Mouse (Mus musculus) stomach, embryonic 15.5 days (tissue): Measurements from ENCODE around the gene Drd4. TPM values are rescaled to one million over a fixed set of nuclear protein-coding genes. Genes with fewer than 3 reads are reported as not detected.

ENCODE experiments used
- ATAC-seq: fragments of 200-750 bp; cut with Nextera tagmentation; 2 replicates; pipeline ENCODE4 v1.8.0; 2017; ENCODE audit warnings: low read depth, moderate number of reproducible peaks, moderate TSS enrichment; ENCODE audit not compliant: insufficient read depth, low FRiP score
- H3K27ac ChIP-seq: fragments of 300-500 bp; sonication (generic); 2 replicates; pipeline ENCODE4 v1.5.1; 2015; ENCODE audit warnings: mild to moderate bottlenecking, inconsistent platforms
- H3K27me3 ChIP-seq: fragments of 300-500 bp; sonication (generic); replicated peaks from 2 replicates; pipeline ENCODE4 v1.6.1; 2015; ENCODE audit warnings: inconsistent platforms
- H3K36me3 ChIP-seq: fragments of 300-500 bp; sonication (generic); 2 replicates; pipeline ENCODE4 v1.6.1; 2015; ENCODE audit warnings: inconsistent platforms
- H3K4me1 ChIP-seq: fragments of 300-500 bp; sonication (generic); 2 replicates; pipeline ENCODE4 v1.6.1; 2015; ENCODE audit warnings: inconsistent platforms
- H3K4me2 ChIP-seq: fragments of 300-500 bp; sonication (generic); 2 replicates; pipeline ENCODE4 v1.6.1; 2015; ENCODE audit warnings: mild to moderate bottlenecking, inconsistent platforms
- H3K4me3 ChIP-seq: fragments of 300-500 bp; sonication (generic); replicated peaks from 2 replicates; pipeline ENCODE4 v1.5.1; 2015; ENCODE audit warnings: inconsistent platforms
- H3K9ac ChIP-seq: fragments of 300-500 bp; sonication (generic); 2 replicates; pipeline ENCODE4 v1.6.1; 2015; ENCODE audit warnings: inconsistent platforms
- H3K9me3 ChIP-seq: fragments of 300-500 bp; sonication (generic); 2 replicates; pipeline ENCODE4 v1.6.1; 2016; ENCODE audit warnings: inconsistent platforms
- WGBS: fragments of 180-500 bp; shearing (Covaris S2); methylation state at CpG from one replicate; pipeline ENCODE4 v1.1.7; 2015; 5-methylcytosine and 5-hydroxymethylcytosine counted together
- polyA plus RNA-seq: library from polyadenylated mRNA; unstranded; fragments of >200 nt; fragmentation: Nextera tagmentation; extraction: Ambion mirVana; gene quantifications from 2 replicates; pipeline ENCODE4 v1.2.1, GENCODE M21; 2015

Drd4 gene
- polyA plus RNA-seq, 1 experiment from 2014 or later, result 0.19 TPM

GRCm38 (mm10) chr7:141270631-141271030 lies 21.2 kb upstream of the Drd4 start:
- peaks cover 3% of the 10 kb centered on the region; the same call in 1 of the 2 replicates for H3K4me1 ChIP-seq
- no peaks in the 10 kb centered on the region for H3K27me3 ChIP-seq
- H3K4me3 ChIP-seq, result no peak overlapping the region
- no peak overlapping the region for H3K9ac ChIP-seq
- no peak overlapping the region for H3K4me2 ChIP-seq
- no peaks in the 10 kb centered on the region for H3K36me3 ChIP-seq
- ATAC-seq, result no peak
- H3K27ac ChIP-seq, result no peak overlapping the region
- WGBS, result 85% methylated on average over 3 of the region's 3 CpGs
- H3K9me3 ChIP-seq, result no peaks in the 10 kb centered on the region

- no peaks in the 10 kb centered on the region for H3K27me3 ChIP-seq
- WGBS, result 81% methylated on average over 9 of the region's 9 CpGs
- H3K9ac ChIP-seq, result no peak overlapping the region
- peaks cover 9% of the 10 kb centered on the region for H3K4me1 ChIP-seq
- H3K36me3 ChIP-seq, result no peaks in the 10 kb centered on the region
- H3K4me2 ChIP-seq, result no peak overlapping the region
- no peak for ATAC-seq
- H3K27ac ChIP-seq, result no peak overlapping the region
- no peak overlapping the region for H3K4me3 ChIP-seq
- no peaks in the 10 kb centered on the region for H3K9me3 ChIP-seq
Observed at GRCm38 (mm10) chr7:141275356-141275755, 16.4 kb upstream of the Drd4 start.

- H3K4me1 ChIP-seq, result peaks cover 9% of the 10 kb centered on the region
- no peak within 1 kb of the TSS for H3K4me2 ChIP-seq
- no peak within 1 kb of the TSS for H3K9ac ChIP-seq
- ATAC-seq, result no peak
- no peak within 1 kb of the TSS for H3K27ac ChIP-seq
- H3K36me3 ChIP-seq, result no peaks in the 10 kb centered on the region
- 57% methylated on average over 11 of the region's 11 CpGs for WGBS
- no peaks in the 10 kb centered on the region for H3K9me3 ChIP-seq
- H3K27me3 ChIP-seq, result no peaks in the 10 kb centered on the region
- no peak within 1 kb of the TSS for H3K4me3 ChIP-seq
Observed at GRCm38 (mm10) chr7:141276546-141276945, 15.3 kb upstream of the Drd4 start, which contains the start of gene Cdhr5. Gene Cdhr5, minus strand, starts transcription at chr7:141276786.

- Histone ChIP-seq H3K36me3 (no peaks in the 10 kb centered on the region), H3K4me1 (peaks cover 9% of the 10 kb centered on the region), H3K4me3 (no peak overlapping the region), H3K4me2 (peak overlapping the region; percentile 95; the same call in 1 of the 2 replicates), H3K9ac (no peak overlapping the region), H3K27me3 (no peaks in the 10 kb centered on the region), H3K9me3 (no peaks in the 10 kb centered on the region), H3K27ac (no peak overlapping the region)
- WGBS, result 78% methylated on average over 11 of the region's 11 CpGs
- ATAC-seq, result 0 out of 2 replicates have a peak, but pooled peaks have one; percentile 23
Observed at GRCm38 (mm10) chr7:141277701-141278678, 13.8 kb upstream of the Drd4 start.

GRCm38 (mm10) chr7:141278766-141279590 lies 12.8 kb upstream of the Drd4 start, which contains the start of gene Sct:
Gene Sct, minus strand, starts transcription at chr7:141279133.
- 5% methylated on average over 46 of the region's 46 CpGs for WGBS

GRCm38 (mm10) chr7:141281442-141281841 lies 10.4 kb upstream of the Drd4 start:
- ATAC-seq, result no peak
- whole genome bisulfite sequencing, result 57% methylated on average over 6 of the region's 6 CpGs
- H3K4me1 ChIP-seq, result peaks cover 9% of the 10 kb centered on the region
- no peak overlapping the region for H3K4me2 ChIP-seq
- H3K36me3 ChIP-seq, result no peaks in the 10 kb centered on the region
- no peak overlapping the region for H3K9ac ChIP-seq
- H3K4me3 ChIP-seq, result no peak overlapping the region
- H3K27ac ChIP-seq, result no peak overlapping the region
- H3K9me3 ChIP-seq, result no peaks in the 10 kb centered on the region
- H3K27me3 ChIP-seq, result no peaks in the 10 kb centered on the region

More at GRCm38 (mm10) chr7:141278766-141279590, 12.8 kb upstream of the Drd4 start, which contains the start of gene Sct:
- H3K4me2 ChIP-seq, result peak within 1 kb of the TSS; percentile 95
- H3K27me3 ChIP-seq, result no peaks in the 10 kb centered on the region
- peak within 1 kb of the TSS; percentile 29; the same call in 1 of the 2 replicates for H3K9ac ChIP-seq
- no peak within 1 kb of the TSS for H3K27ac ChIP-seq
- peak within 1 kb of the TSS; percentile 46 for H3K4me3 ChIP-seq
- no peaks in the 10 kb centered on the region for H3K9me3 ChIP-seq
- H3K36me3 ChIP-seq, result no peaks in the 10 kb centered on the region
- 0 out of 2 replicates have a peak, but pooled peaks have one; percentile 21 for ATAC-seq
- H3K4me1 ChIP-seq, result peaks cover 9% of the 10 kb centered on the region

GRCm38 (mm10) chr7:141282756-141283155 lies 9.1 kb upstream of the Drd4 start:
- no peak for ATAC-seq
- no peaks in the 10 kb centered on the region for H3K27me3 ChIP-seq

GRCm38 (mm10) chr7:141288042-141288441 lies 3.8 kb upstream of the Drd4 start:
- WGBS, result 66% methylated on average over 3 of the region's 3 CpGs
- H3K4me3 ChIP-seq, result no peak overlapping the region
- H3K27me3 ChIP-seq, result peaks cover 20% of the 10 kb centered on the region
- H3K27ac ChIP-seq, result no peak overlapping the region
- H3K9me3 ChIP-seq, result no peaks in the 10 kb centered on the region
- no peak for ATAC-seq
- peaks cover 10% of the 10 kb centered on the region for H3K4me1 ChIP-seq
- no peak overlapping the region for H3K4me2 ChIP-seq
- H3K36me3 ChIP-seq, result no peaks in the 10 kb centered on the region
- no peak overlapping the region for H3K9ac ChIP-seq

More at GRCm38 (mm10) chr7:141282756-141283155, 9.1 kb upstream of the Drd4 start:
- Histone ChIP-seq H3K36me3 (no peaks in the 10 kb centered on the region), H3K9ac (no peak overlapping the region), H3K4me1 (peaks cover 9% of the 10 kb centered on the region), H3K27ac (no peak overlapping the region), H3K9me3 (no peaks in the 10 kb centered on the region), H3K4me2 (no peak overlapping the region), H3K4me3 (no peak overlapping the region)
- WGBS, result 81% methylated on average over 4 of the region's 4 CpGs

GRCm38 (mm10) chr7:141292583-141293388 lies 980 bp downstream of the Drd4 start:
- peaks cover 24% of the 10 kb centered on the region for H3K4me1 ChIP-seq
- peak overlapping the region; percentile 46; the same call in 1 of the 2 replicates for H3K4me3 ChIP-seq
- H3K9ac ChIP-seq, result no peak overlapping the region
- 0 out of 2 replicates have a peak, but pooled peaks cover 7% of the 10 kb centered on the region for H3K36me3 ChIP-seq
- no peak overlapping the region for H3K27ac ChIP-seq
- WGBS, result 52% methylated on average over 15 of the region's 15 CpGs
- peak overlapping the region; percentile 95 for H3K4me2 ChIP-seq
- no peaks in the 10 kb centered on the region for H3K9me3 ChIP-seq
- ATAC-seq, result no peak
- peaks cover 45% of the 10 kb centered on the region for H3K27me3 ChIP-seq

- peaks cover 45% of the 10 kb centered on the region for H3K27me3 ChIP-seq
Observed at GRCm38 (mm10) chr7:141293852-141294471, 2.2 kb downstream of the Drd4 start.

More at GRCm38 (mm10) chr7:141293852-141294471, 2.2 kb downstream of the Drd4 start:
- H3K4me2 ChIP-seq, result peak overlapping the region; percentile 78
- ATAC-seq, result no peak
- no peak overlapping the region for H3K27ac ChIP-seq
- H3K36me3 ChIP-seq, result peaks cover 11% of the 10 kb centered on the region; the same call in 1 of the 2 replicates
- peaks cover 24% of the 10 kb centered on the region for H3K4me1 ChIP-seq
- H3K9me3 ChIP-seq, result no peaks in the 10 kb centered on the region
- WGBS, result 1% methylated on average over 53 of the region's 53 CpGs
- H3K4me3 ChIP-seq, result peak overlapping the region; percentile 40
- H3K9ac ChIP-seq, result 0 out of 2 replicates have a peak overlapping the region, but pooled peaks have one; percentile 9
